Mouse (Mus musculus) gastrocnemius, adult 2 months (tissue): ENCODE measurements around the gene Msh3. TPM values are rescaled to one million over a fixed set of nuclear protein-coding genes. Genes with fewer than 3 reads are reported as not detected.

Source experiments
- DNase-seq: peaks from one replicate; pipeline ENCODE4 v3.0.0; 2022
- H3K27ac ChIP-seq: fragments of 200-600 bp; 2 replicates; pipeline ENCODE4 v1.8.1; 2022; ENCODE audit warnings: mild to moderate bottlenecking
- H3K4me3 ChIP-seq: fragments of 200-600 bp; 2 replicates; pipeline ENCODE4 v1.8.1; 2022; ENCODE audit warnings: mild to moderate bottlenecking, moderate library complexity
- CTCF ChIP-seq: fragments of 200-600 bp; IDR thresholded peaks from 2 replicates; pipeline ENCODE4 v1.8.1; 2022; ENCODE audit warnings: antibody characterized with exemption, mild to moderate bottlenecking, moderate library complexity
- intact Hi-C: fragments of 180-260 bp; cut with DNase I; formaldehyde crosslinking; loops from one replicate; pipeline ENCODE4 v1.15.1; 2025
- total RNA-seq, 2 experiments: library from RNA; stranded (reverse); gene quantifications; 2 replicates each; pipeline ENCODE4 v1.2.3; 2021

Msh3 gene
- total RNA-seq, 2 experiments from 2014 or later: 11.6 to 13.9 TPM

GRCm38 (mm10) chr13:92314613-92315012, 40.2 kb downstream of the Msh3 start:
- no peak for DNase-seq
- TF ChIP-seq CTCF: no peak
- intact Hi-C loops: no loop called here
- no peak overlapping the region for H3K27ac ChIP-seq
- H3K4me3 ChIP-seq: no peak overlapping the region

GRCm38 (mm10) chr13:92305680-92306079, 49.1 kb downstream of the Msh3 start, which contains the start of gene Gm20379:
Gene Gm20379 (plus strand): TSS chr13:92305980.
- Histone ChIP-seq H3K27ac (no peak within 1 kb of the TSS), H3K4me3 (no peak within 1 kb of the TSS)
- TF ChIP-seq CTCF: no peak
- no peak for DNase-seq
- intact Hi-C loops: no loop called here

GRCm38 (mm10) chr13:92304291-92304690, 50.5 kb downstream of the Msh3 start:
- no peak for TF ChIP-seq CTCF
- Histone ChIP-seq H3K27ac (no peak overlapping the region), H3K4me3 (no peak overlapping the region)
- intact Hi-C loops: no loop called here
- no peak for DNase-seq

GRCm38 (mm10) chr13:92303062-92303948, 51.5 kb downstream of the Msh3 start:
- intact Hi-C loops: no loop called here
- Histone ChIP-seq H3K27ac (no peak overlapping the region), H3K4me3 (no peak overlapping the region)
- no peak for TF ChIP-seq CTCF
- no peak for DNase-seq

GRCm38 (mm10) chr13:92302466-92302865, 52.3 kb downstream of the Msh3 start:
- Histone ChIP-seq H3K4me3 (no peak overlapping the region), H3K27ac (no peak overlapping the region)
- intact Hi-C loops: no loop called here
- DNase-seq: no peak
- no peak for TF ChIP-seq CTCF

GRCm38 (mm10) chr13:92301754-92302153, 53.0 kb downstream of the Msh3 start:
- intact Hi-C loops: no loop called here

GRCm38 (mm10) chr13:92299522-92299921, 55.3 kb downstream of the Msh3 start:
- Histone ChIP-seq H3K27ac (no peak overlapping the region), H3K4me3 (no peak overlapping the region)
- intact Hi-C loops: no loop called here
- DNase-seq: no peak
- TF ChIP-seq CTCF: no peak

More at GRCm38 (mm10) chr13:92301754-92302153, 53.0 kb downstream of the Msh3 start:
- no peak for DNase-seq
- no peak overlapping the region for H3K27ac ChIP-seq
- no peak overlapping the region for H3K4me3 ChIP-seq
- no peak for TF ChIP-seq CTCF

- no peak overlapping the region for H3K4me3 ChIP-seq
- TF ChIP-seq CTCF: no peak
- no peak overlapping the region for H3K27ac ChIP-seq
- no peak for DNase-seq
- intact Hi-C loops: no loop called here
These were observed 57.8 kb downstream of the Msh3 start for GRCm38 (mm10) chr13:92297021-92297420.

- Histone ChIP-seq H3K4me3 (no peak overlapping the region), H3K27ac (no peak overlapping the region)
- TF ChIP-seq CTCF: no peak
- intact Hi-C loops: no loop called here
- DNase-seq: no peak
These were observed 58.3 kb downstream of the Msh3 start for GRCm38 (mm10) chr13:92296490-92296889.

- no peak for DNase-seq
- intact Hi-C loops: no loop called here
- Histone ChIP-seq H3K4me3 (no peak overlapping the region), H3K27ac (no peak overlapping the region)
- no peak for TF ChIP-seq CTCF
These were observed 60.9 kb downstream of the Msh3 start for GRCm38 (mm10) chr13:92293883-92294282.

GRCm38 (mm10) chr13:92291605-92292004, 63.2 kb downstream of the Msh3 start:
- H3K4me3 ChIP-seq: no peak overlapping the region
- DNase-seq: no peak
- H3K27ac ChIP-seq: no peak overlapping the region
- intact Hi-C loops: no loop called here
- no peak for TF ChIP-seq CTCF

GRCm38 (mm10) chr13:92277027-92277426, 77.8 kb downstream of the Msh3 start:
- no peak for DNase-seq
- H3K4me3 ChIP-seq: no peak overlapping the region
- no peak overlapping the region for H3K27ac ChIP-seq
- no peak for TF ChIP-seq CTCF
- intact Hi-C loops: no loop called here

GRCm38 (mm10) chr13:92275292-92275691, 79.5 kb downstream of the Msh3 start:
- Histone ChIP-seq H3K27ac (no peak overlapping the region), H3K4me3 (no peak overlapping the region)
- DNase-seq: no peak
- TF ChIP-seq CTCF: no peak
- intact Hi-C loops: no loop called here
